Mouse (Mus musculus) fat pad, adult 2 months (tissue): ENCODE measurements around the gene Lrrn4.

Experiments used
- DNase-seq: peaks from one replicate; pipeline ENCODE4 v3.0.0-alpha.2; 2011; ENCODE audit warnings: low read depth, low spot score; ENCODE audit errors: extremely low read depth

Lrrn4 gene

GRCm38 (mm10) chr2:132880844-132881645, at the start of gene Lrrn4:
Gene Lrrn4, minus strand, starts transcription at chr2:132880891.
- no peak for DNase-seq

GRCm38 (mm10) chr2:132928999-132929398, 48.3 kb upstream of the Lrrn4 start:
- DNase-seq = no peak

- no peak for DNase-seq
These were observed 47.2 kb upstream of the Lrrn4 start for GRCm38 (mm10) chr2:132927871-132928270.

GRCm38 (mm10) chr2:132927298-132927697, 46.6 kb upstream of the Lrrn4 start:
- DNase-seq = no peak

GRCm38 (mm10) chr2:132923290-132924085, 42.8 kb upstream of the Lrrn4 start:
- no peak for DNase-seq

GRCm38 (mm10) chr2:132922076-132922873, 41.6 kb upstream of the Lrrn4 start:
- DNase-seq = no peak

- no peak for DNase-seq
These were observed 34.1 kb upstream of the Lrrn4 start for GRCm38 (mm10) chr2:132914785-132915184.

GRCm38 (mm10) chr2:132906763-132907162, 26.1 kb upstream of the Lrrn4 start:
- DNase-seq = no peak

GRCm38 (mm10) chr2:132904961-132905360, 24.3 kb upstream of the Lrrn4 start:
- no peak for DNase-seq

- no peak for DNase-seq
These were observed 22.8 kb upstream of the Lrrn4 start for GRCm38 (mm10) chr2:132903498-132903897.

- no peak for DNase-seq
These were observed 21.4 kb upstream of the Lrrn4 start for GRCm38 (mm10) chr2:132902056-132902455.

- no peak for DNase-seq
These were observed 20.9 kb upstream of the Lrrn4 start for GRCm38 (mm10) chr2:132901636-132902035.

- no peak for DNase-seq
These were observed 19.9 kb upstream of the Lrrn4 start for GRCm38 (mm10) chr2:132900596-132900995.

- no peak for DNase-seq
These were observed 17.5 kb upstream of the Lrrn4 start for GRCm38 (mm10) chr2:132898211-132898610.

- no peak for DNase-seq
These were observed 13.1 kb upstream of the Lrrn4 start for GRCm38 (mm10) chr2:132893826-132894225.

- DNase-seq = no peak
These were observed 4.6 kb upstream of the Lrrn4 start for GRCm38 (mm10) chr2:132885312-132885711.

GRCm38 (mm10) chr2:132884303-132884967, 3.7 kb upstream of the Lrrn4 start:
- no peak for DNase-seq

GRCm38 (mm10) chr2:132879261-132880044, 1.2 kb downstream of the Lrrn4 start:
- no peak for DNase-seq

- DNase-seq = no peak
These were observed 3.7 kb downstream of the Lrrn4 start for GRCm38 (mm10) chr2:132876991-132877390.
